Mouse (Mus musculus): ENCODE measurements at regions not wholly inside any gene's neighbourhood (a gene's known extent, or its start where the extent isn't known, plus 50 kb on each side); places are given as distances from the start of the nearest gene placed in this dataset.

- TF ChIP-seq CTCF (IDR thresholded peaks at IDR 0.05; ENCODE audit: low read depth) (no peak), EP300 (IDR thresholded peaks at IDR 0.05; ENCODE audit: low read depth) (no peak)
Observed at GRCm38 (mm10) chr13:90476880-90477279, 387.5 kb upstream of the Xrcc4 start.

Data from liver, embryonic 14.5 days (tissue).